Mouse (Mus musculus) left cerebral cortex, postnatal 4 days (tissue): Measurements from ENCODE around the gene Nop58. TPM values are rescaled to one million over a fixed set of nuclear protein-coding genes. Genes with fewer than 3 reads are reported as not detected.

Experiments
- total RNA-seq, 2 experiments: library from RNA; stranded (reverse); gene quantifications; 2 replicates each; pipeline ENCODE4 v1.2.3; 2021

Nop58 gene
- total RNA-seq, 2 experiments from 2014 or later, result 96.8 to 112 TPM

Other genes starting within 250 kb of the Nop58 start
- gene Fzd7, start 202.5 kb upstream of the Nop58 start, total RNA-seq, result 1 to 10 TPM; 6.9 to 7.4 TPM
- 1 to 10 TPM; 6.1 to 6.7 TPM for gene Gm973, start 168.7 kb upstream of the Nop58 start, total RNA-seq
- 100 to 1,000 TPM; 104 to 111 TPM for gene Sumo1, start 14.1 kb upstream of the Nop58 start, total RNA-seq
- 100 to 1,000 TPM in 1 of 2 experiments, 10 to 100 TPM in 1; 99.7 to 104 TPM for gene Bmpr2, start 78.4 kb downstream of the Nop58 start, total RNA-seq
- 10 to 100 TPM; 89.7 to 92.1 TPM for gene Fam117b, start 228.0 kb downstream of the Nop58 start, total RNA-seq